Mouse (Mus musculus) hindbrain, embryonic 15.5 days (tissue): Measurements from ENCODE around the gene Isx. TPM values are rescaled to one million over a fixed set of nuclear protein-coding genes. Genes with fewer than 3 reads are reported as not detected.

ENCODE experiments used
- polyA plus RNA-seq: library from polyadenylated mRNA; unstranded; fragments of >200 nt; fragmentation: Nextera tagmentation; extraction: Ambion mirVana; gene quantifications from 2 replicates; pipeline ENCODE4 v1.2.1, GENCODE M21; 2015

Isx gene
- polyA plus RNA-seq, 1 experiment from 2014 or later, result not detected

Other genes with a start within 250 kb of the Isx start
- 32.9 and 37.7 TPM in 2 replicates for gene Hmgxb4, start 120.2 kb downstream of the Isx start, polyA plus RNA-seq
- 35.4 and 40.2 TPM in 2 replicates for gene Tom1, start 160.5 kb downstream of the Isx start, polyA plus RNA-seq
- gene Hmox1, start 220.4 kb downstream of the Isx start, polyA plus RNA-seq, result 14.0 and 15.1 TPM in 2 replicates
- gene Mcm5, start 236.4 kb downstream of the Isx start, polyA plus RNA-seq, result 41.0 and 42.9 TPM in 2 replicates